ENCODE assay signal across 13 mouse cellular contexts in genomic region chr8:94923405-94923804, GRCm38 (mm10). TPM values are rescaled to one million over a fixed set of nuclear protein-coding genes. Genes with fewer than 3 reads are reported as not detected.
A peak's percentile ranks its signal among the peaks of the same experiment; 100 is the strongest.
DNase-seq lines count a peak whose midpoint lies in the region; ATAC-seq and TF ChIP-seq lines count a peak whose summit lies in the region.
"Had no signal": no experiment of that assay in that cellular context is flagged by ENCODE, and none has a peak within 500 bp of the region (broad histone marks: within the 10 kb centered on the region; RNA-seq: fewer than 3 reads in every experiment).

Adgrg5 (plus strand) TSS chr8:94923694.

- 0 out of 2 replicates have a peak within 1 kb of the TSS, but pooled peaks have one; percentile 46 for H3K9ac ChIP-seq in heart, embryonic 11.5 days (ENCODE audit: low read depth, low read length)
- no peak within 1 kb of the TSS for H3K9ac ChIP-seq in hindbrain, embryonic 14.5 days
- no peak within 1 kb of the TSS for H3K9ac ChIP-seq in forebrain, postnatal 0 days
- H3K9ac ChIP-seq: midbrain, embryonic 13.5 days had no signal

- WGBS in heart, embryonic 11.5 days (ENCODE audit: insufficient replicate concordance) = 54% methylated on average over 8 of the region's 8 CpGs
- 53% methylated on average over 7 of the region's 8 CpGs for WGBS in hindbrain, embryonic 14.5 days
- 46% methylated on average over 8 of the region's 8 CpGs for WGBS in forebrain, postnatal 0 days

- H3K27me3 ChIP-seq in heart, embryonic 11.5 days (ENCODE audit: control insufficient read depth, insufficient read depth, low read length) = no peaks in the 10 kb centered on the region; the same call in 1 of the 2 replicates
- H3K27me3 ChIP-seq in hindbrain, embryonic 14.5 days (ENCODE audit: control insufficient read depth, insufficient read depth, low read length) = peaks cover 5% of the 10 kb centered on the region; the same call in 1 of the 2 replicates
- no peaks in the 10 kb centered on the region for H3K27me3 ChIP-seq in forebrain, postnatal 0 days (ENCODE audit: insufficient read depth, low read length)

- intact Hi-C loops in heart, postnatal 14 days (cut with DNase I) = no loop called here

- ATAC-seq in heart, embryonic 11.5 days (replicated peaks; ENCODE audit: insufficient number of reproducible peaks, low FRiP score, low TSS enrichment) = no peak
- ATAC-seq in common myeloid progenitor, adult 5-6 weeks (replicated peaks; ENCODE audit: low read depth, poor library complexity, severe bottlenecking) = peak; percentile 15
- ATAC-seq in hindbrain, embryonic 14.5 days (ENCODE audit: low FRiP score) = no peak
- ATAC-seq in forebrain, postnatal 0 days = no peak
- ATAC-seq: midbrain, embryonic 13.5 days had no signal

- peaks cover 14% of the 10 kb centered on the region for H3K4me1 ChIP-seq in heart, embryonic 11.5 days (ENCODE audit: control insufficient read depth, insufficient read depth, low read length)
- H3K4me1 ChIP-seq in hindbrain, embryonic 14.5 days (replicated peaks; ENCODE audit: control insufficient read depth, insufficient read depth, low read length) = 0 out of 2 replicates have a peak, but pooled peaks cover under 1% of the 10 kb centered on the region
- no peaks in the 10 kb centered on the region for H3K4me1 ChIP-seq in forebrain, postnatal 0 days (ENCODE audit: insufficient read depth)
- H3K4me1 ChIP-seq: midbrain, embryonic 13.5 days had no signal

- H3K27ac ChIP-seq in heart, embryonic 11.5 days (ENCODE audit: low read depth, low read length) = peak within 1 kb of the TSS; percentile 76
- H3K27ac ChIP-seq in hindbrain, embryonic 14.5 days = no peak within 1 kb of the TSS
- H3K27ac ChIP-seq in forebrain, postnatal 0 days (ENCODE audit: low read depth, low read length) = no peak within 1 kb of the TSS
- H3K27ac ChIP-seq: midbrain, embryonic 13.5 days had no signal

- H3K4me3 ChIP-seq in heart, embryonic 11.5 days (ENCODE audit: low read depth, low read length) = no peak within 1 kb of the TSS
- H3K4me3 ChIP-seq in hindbrain, embryonic 14.5 days (replicated peaks; ENCODE audit: low read length) = no peak within 1 kb of the TSS
- H3K4me3 ChIP-seq in forebrain, postnatal 0 days (ENCODE audit: low read depth, low read length) = no peak within 1 kb of the TSS
- H3K4me3 ChIP-seq: erythroblast, embryonic 14.5 days; midbrain, embryonic 13.5 days had no signal

- H3K9me3 ChIP-seq in heart, embryonic 11.5 days (replicated peaks; ENCODE audit: control insufficient read depth, low read length) = no peaks in the 10 kb centered on the region
- no peaks in the 10 kb centered on the region for H3K9me3 ChIP-seq in hindbrain, embryonic 14.5 days (ENCODE audit: control insufficient read depth, low read length)
- no peaks in the 10 kb centered on the region for H3K9me3 ChIP-seq in forebrain, postnatal 0 days (ENCODE audit: low read length)
- H3K9me3 ChIP-seq: midbrain, embryonic 13.5 days had no signal

- H3K36me3 ChIP-seq in heart, embryonic 11.5 days (ENCODE audit: control insufficient read depth, insufficient read depth, low read length) = no peaks in the 10 kb centered on the region
- H3K36me3 ChIP-seq in hindbrain, embryonic 14.5 days (replicated peaks; ENCODE audit: control insufficient read depth, insufficient read depth) = no peaks in the 10 kb centered on the region
- H3K36me3 ChIP-seq in forebrain, postnatal 0 days (ENCODE audit: insufficient read depth) = no peaks in the 10 kb centered on the region
- H3K36me3 ChIP-seq: midbrain, embryonic 13.5 days had no signal

- H3K4me2 ChIP-seq in heart, embryonic 11.5 days = peak within 1 kb of the TSS; percentile 37
- H3K4me2 ChIP-seq in hindbrain, embryonic 14.5 days (replicated peaks) = no peak within 1 kb of the TSS
- no peak within 1 kb of the TSS for H3K4me2 ChIP-seq in forebrain, postnatal 0 days (ENCODE audit: low read depth)
- H3K4me2 ChIP-seq: midbrain, embryonic 13.5 days had no signal

- DNase-seq in heart, postnatal 14 days = no peak
- DNase-seq in spleen, postnatal 36 days (ENCODE audit: low spot score in 2 of 2) = peak; percentile 26 to 27
- no peak for DNase-seq in spleen, adult 18-20 months
- peak; percentile 35 for DNase-seq in naive thymus-derived CD4-positive, alpha-beta T cell, adult 2 months (ENCODE audit: low read depth)
- no peak for DNase-seq in hindbrain, embryonic 14.5 days (ENCODE audit: low spot score)
- no peak for DNase-seq in forebrain, postnatal 0 days
- DNase-seq: adrenal gland, postnatal 14 days; kidney, adult 11 months had no signal

- TF ChIP-seq CTCF in forebrain, postnatal 0 days (IDR thresholded peaks at IDR 0.05; ENCODE audit: low read depth) = no peak

RNA-seq across cellular contexts. Expression of gene Adgrg5, which starts in this region (rescaled TPM):
- 0.10 and 0.47 TPM in 2 replicates for polyA plus RNA-seq in heart, embryonic 11.5 days (2014; fragmentation: Nextera tagmentation; extraction: Ambion mirVana)
- under 1 TPM; 0.22 to 0.50 TPM for total RNA-seq in heart, postnatal 14 days (2021)
- 0.05 TPM in 1 of 2 replicates, not detected in the other for total RNA-seq in common myeloid progenitor, adult 5-6 weeks (2017)
- polyA plus RNA-seq in hindbrain, embryonic 14.5 days (2014; fragmentation: Nextera tagmentation; extraction: Ambion mirVana) = 0.23 and 0.27 TPM in 2 replicates
- 0.10 TPM in 1 of 2 replicates, not detected in the other for total RNA-seq in forebrain, postnatal 0 days (2014; rRNA removed)
- 0.06 and 0.12 TPM in 2 replicates for polyA plus RNA-seq in forebrain, postnatal 0 days (2015; fragmentation: Nextera tagmentation; extraction: Ambion mirVana)
- total RNA-seq: left cerebral cortex, postnatal 25 days had no signal
- polyA plus RNA-seq: erythroblast, embryonic 14.5 days had no signal

Comparison
In these comparisons a context has a peak if more than half of its experiments do, and no peak if none do; other contexts are left out.
1. DNase-seq: peak in spleen, postnatal 36 days (2 of 2) and naive thymus-derived CD4-positive, alpha-beta T cell, adult 2 months (single experiment); none in heart, postnatal 14 days (0 of 2), spleen, adult 18-20 months (0 of 2), hindbrain, embryonic 14.5 days (single experiment) and forebrain, postnatal 0 days (single experiment).
2. Peak in ATAC-seq in common myeloid progenitor, adult 5-6 weeks; RNA of the gene not detected or under 1 TPM.